Mouse (Mus musculus): ENCODE measurements around the gene Acp1. TPM values are rescaled to one million over a fixed set of nuclear protein-coding genes. Genes with fewer than 3 reads are reported as not detected.

Acp1 gene
- total RNA-seq, 2 experiments from 2014 or later = 32.1 to 33.6 TPM

DNA sequence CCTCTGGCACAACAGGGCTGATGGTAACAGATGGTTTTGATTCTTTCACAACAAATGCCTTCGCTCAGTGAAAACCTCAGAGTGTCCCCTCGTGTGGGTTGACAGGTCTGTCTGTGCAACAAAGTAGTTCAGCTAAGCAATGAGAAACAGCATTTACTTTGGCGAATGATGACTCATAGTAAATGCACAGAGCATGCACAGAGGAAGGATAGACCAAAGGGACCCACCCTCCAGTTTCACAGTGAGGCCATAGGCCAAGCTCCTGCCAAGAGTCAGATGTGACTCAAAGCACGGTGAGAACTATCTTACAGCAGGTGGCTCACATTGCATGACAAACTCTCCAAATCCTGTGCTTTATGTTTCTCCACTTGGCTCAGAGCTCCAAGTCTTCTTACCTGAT is 45.6 kb downstream of the Acp1 start:
- no peak for DNase-seq

- no peak for DNase-seq
Observed at GRCm38 (mm10) chr12:30864347-30864746, 47.0 kb downstream of the Acp1 start.

DNA sequence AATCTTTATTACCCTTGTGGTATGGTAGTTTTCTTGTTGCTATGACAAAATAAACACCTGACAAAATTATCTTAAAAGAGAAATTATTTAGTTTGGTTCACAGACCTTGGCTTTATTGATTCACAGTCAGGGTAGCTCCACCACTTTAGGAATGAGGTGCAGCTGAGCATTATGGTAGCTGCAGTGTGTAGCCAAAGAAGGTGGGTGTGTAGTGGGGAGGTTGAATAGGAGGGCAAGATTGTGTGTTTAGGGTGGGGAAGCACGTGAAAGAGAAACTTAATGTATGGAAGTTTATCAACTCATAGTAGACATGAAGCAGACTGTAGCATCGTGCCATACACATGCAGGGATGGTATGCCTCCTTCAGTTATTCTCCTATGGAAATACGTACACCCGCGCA is 55.2 kb downstream of the Acp1 start:
- DNase-seq = no peak

- DNase-seq = no peak
Observed at GRCm38 (mm10) chr12:30855442-30856159, 55.8 kb downstream of the Acp1 start.

GRCm38 (mm10) chr12:30851871-30852270 is 59.5 kb downstream of the Acp1 start:
- DNase-seq = no peak

GRCm38 (mm10) chr12:30850902-30851301 is 60.5 kb downstream of the Acp1 start:
- no peak for DNase-seq

DNA sequence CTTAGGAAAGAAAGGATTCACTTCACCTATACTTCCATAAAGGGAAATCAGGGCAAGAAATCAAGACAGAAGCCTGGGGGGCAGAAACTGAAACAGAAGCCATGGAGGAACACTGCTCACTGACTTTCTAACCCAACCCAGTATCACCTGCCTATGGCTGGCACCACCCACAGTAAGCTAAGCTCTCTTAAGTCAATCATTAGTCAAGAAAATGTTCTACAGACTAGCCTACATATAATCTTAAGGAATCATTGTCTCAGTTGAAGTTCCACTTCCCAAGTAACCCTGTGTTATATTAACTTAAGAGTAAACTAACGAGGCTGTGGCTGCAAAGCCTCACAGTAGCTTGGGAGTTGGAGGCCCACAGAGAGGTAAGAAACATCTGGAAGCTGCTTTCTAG is 62.9 kb downstream of the Acp1 start:
- DNase-seq = no peak

Other genes starting within 250 kb of the Acp1 start
- under 1 TPM; 0.46 to 0.95 TPM for gene Alkal2, start 27.3 kb downstream of the Acp1 start, total RNA-seq (2021)
- 1 to 10 TPM in 1 of 2 experiments, under 1 TPM in 1; 0.83 to 1.1 TPM for gene Sh3yl1, start 79 bp upstream of the Acp1 start, total RNA-seq (2021)
- gene Fam110c, start 162.3 kb upstream of the Acp1 start, total RNA-seq (2021) = not detected

All from gastrocnemius, postnatal 25 days (tissue).